Mouse (Mus musculus): ENCODE measurements around the gene Osbpl10. TPM values are rescaled to one million over a fixed set of nuclear protein-coding genes. Genes with fewer than 3 reads are reported as not detected.

The Osbpl10 gene
- polyA plus RNA-seq, 1 experiment from 2014 or later: 2.0 TPM

GRCm38 (mm10) chr9:115134736-115135135, 156.4 kb downstream of the Osbpl10 start:
- Histone ChIP-seq H3K36me3 (ENCODE audit: control insufficient read depth, insufficient read depth, low read length) (no peaks in the 10 kb centered on the region), H3K4me3 (replicated peaks; ENCODE audit: low read depth, low read length) (no peak overlapping the region), H3K4me2 (ENCODE audit: low read length) (no peak overlapping the region), H3K27ac (replicated peaks; ENCODE audit: low read depth, low read length) (no peak overlapping the region), H3K27me3 (ENCODE audit: control insufficient read depth, insufficient read depth, low read length) (no peaks in the 10 kb centered on the region), H3K9me3 (ENCODE audit: control insufficient read depth, low read length) (no peaks in the 10 kb centered on the region), H3K4me1 (ENCODE audit: control insufficient read depth, insufficient read depth, low read length) (no peaks in the 10 kb centered on the region), H3K9ac (replicated peaks; ENCODE audit: low read length) (no peak overlapping the region)
- peak; percentile 30 for DNase-seq
- 36% methylated on average over 4 of the region's 4 CpGs for WGBS
- no peak for ATAC-seq (ENCODE audit: low FRiP score, low TSS enrichment)

- ATAC-seq (ENCODE audit: low FRiP score, low TSS enrichment): no peak
- DNase-seq: no peak
- H3K36me3 ChIP-seq (ENCODE audit: control insufficient read depth, insufficient read depth, low read length): no peaks in the 10 kb centered on the region
- H3K27ac ChIP-seq (replicated peaks; ENCODE audit: low read depth, low read length): no peak overlapping the region
- no peak overlapping the region for H3K4me2 ChIP-seq (ENCODE audit: low read length)
- H3K9ac ChIP-seq (replicated peaks; ENCODE audit: low read length): no peak overlapping the region
- H3K9me3 ChIP-seq (ENCODE audit: control insufficient read depth, low read length): no peaks in the 10 kb centered on the region
- H3K4me1 ChIP-seq (ENCODE audit: control insufficient read depth, insufficient read depth, low read length): no peaks in the 10 kb centered on the region
- H3K4me3 ChIP-seq (replicated peaks; ENCODE audit: low read depth, low read length): no peak overlapping the region
- WGBS: 71% methylated on average over 8 of the region's 8 CpGs
- no peaks in the 10 kb centered on the region for H3K27me3 ChIP-seq (ENCODE audit: control insufficient read depth, insufficient read depth, low read length)
Measured at GRCm38 (mm10) chr9:115135352-115135751, 157.0 kb downstream of the Osbpl10 start.

GRCm38 (mm10) chr9:115137858-115138257, 159.5 kb downstream of the Osbpl10 start:
- DNase-seq (no peak), ATAC-seq (ENCODE audit: low FRiP score, low TSS enrichment) (no peak)
- Histone ChIP-seq H3K36me3 (ENCODE audit: control insufficient read depth, insufficient read depth, low read length) (no peaks in the 10 kb centered on the region), H3K27me3 (ENCODE audit: control insufficient read depth, insufficient read depth, low read length) (no peaks in the 10 kb centered on the region), H3K27ac (replicated peaks; ENCODE audit: low read depth, low read length) (no peak overlapping the region), H3K4me1 (ENCODE audit: control insufficient read depth, insufficient read depth, low read length) (no peaks in the 10 kb centered on the region), H3K4me3 (replicated peaks; ENCODE audit: low read depth, low read length) (no peak overlapping the region), H3K9me3 (ENCODE audit: control insufficient read depth, low read length) (no peaks in the 10 kb centered on the region), H3K9ac (replicated peaks; ENCODE audit: low read length) (no peak overlapping the region), H3K4me2 (ENCODE audit: low read length) (no peak overlapping the region)
- 66% methylated on average over 3 of the region's 3 CpGs for WGBS

GRCm38 (mm10) chr9:115139597-115140332, 161.4 kb downstream of the Osbpl10 start:
- Histone ChIP-seq H3K27me3 (ENCODE audit: control insufficient read depth, insufficient read depth, low read length) (no peaks in the 10 kb centered on the region), H3K4me1 (ENCODE audit: control insufficient read depth, insufficient read depth, low read length) (no peaks in the 10 kb centered on the region), H3K9ac (replicated peaks; ENCODE audit: low read length) (no peak overlapping the region), H3K4me3 (replicated peaks; ENCODE audit: low read depth, low read length) (no peak overlapping the region), H3K27ac (replicated peaks; ENCODE audit: low read depth, low read length) (no peak overlapping the region; the same call in 1 of the 2 replicates), H3K9me3 (ENCODE audit: control insufficient read depth, low read length) (no peaks in the 10 kb centered on the region), H3K36me3 (ENCODE audit: control insufficient read depth, insufficient read depth, low read length) (no peaks in the 10 kb centered on the region), H3K4me2 (ENCODE audit: low read length) (no peak overlapping the region)
- 85% methylated on average over 14 of the region's 14 CpGs for WGBS
- ATAC-seq (ENCODE audit: low FRiP score, low TSS enrichment): no peak
- no peak for DNase-seq

- Histone ChIP-seq H3K9ac (replicated peaks; ENCODE audit: low read length) (no peak overlapping the region), H3K27ac (replicated peaks; ENCODE audit: low read depth, low read length) (no peak overlapping the region), H3K4me1 (ENCODE audit: control insufficient read depth, insufficient read depth, low read length) (no peaks in the 10 kb centered on the region; the same call in 1 of the 2 replicates), H3K36me3 (ENCODE audit: control insufficient read depth, insufficient read depth, low read length) (no peaks in the 10 kb centered on the region), H3K4me3 (replicated peaks; ENCODE audit: low read depth, low read length) (no peak overlapping the region), H3K9me3 (ENCODE audit: control insufficient read depth, low read length) (peaks cover 3% of the 10 kb centered on the region), H3K27me3 (ENCODE audit: control insufficient read depth, insufficient read depth, low read length) (no peaks in the 10 kb centered on the region), H3K4me2 (ENCODE audit: low read length) (no peak overlapping the region)
- ATAC-seq (ENCODE audit: low FRiP score, low TSS enrichment): no peak
- WGBS: 90% methylated on average over 5 of the region's 5 CpGs
- no peak for DNase-seq
Measured at GRCm38 (mm10) chr9:115147141-115147540, 168.8 kb downstream of the Osbpl10 start.

GRCm38 (mm10) chr9:115147586-115148355, 169.4 kb downstream of the Osbpl10 start:
- no peak for ATAC-seq (ENCODE audit: low FRiP score, low TSS enrichment)

GRCm38 (mm10) chr9:115149011-115149756, 170.8 kb downstream of the Osbpl10 start:
- Histone ChIP-seq H3K27me3 (ENCODE audit: control insufficient read depth, insufficient read depth, low read length) (no peaks in the 10 kb centered on the region), H3K4me1 (ENCODE audit: control insufficient read depth, insufficient read depth, low read length) (no peaks in the 10 kb centered on the region; the same call in 1 of the 2 replicates), H3K9ac (replicated peaks; ENCODE audit: low read length) (no peak overlapping the region), H3K9me3 (ENCODE audit: control insufficient read depth, low read length) (peaks cover 3% of the 10 kb centered on the region), H3K36me3 (ENCODE audit: control insufficient read depth, insufficient read depth, low read length) (no peaks in the 10 kb centered on the region), H3K4me3 (replicated peaks; ENCODE audit: low read depth, low read length) (no peak overlapping the region), H3K27ac (replicated peaks; ENCODE audit: low read depth, low read length) (no peak overlapping the region), H3K4me2 (ENCODE audit: low read length) (no peak overlapping the region)
- DNase-seq (no peak), ATAC-seq (ENCODE audit: low FRiP score, low TSS enrichment) (no peak)
- 85% methylated on average over 18 of the region's 18 CpGs for WGBS

More at GRCm38 (mm10) chr9:115147586-115148355, 169.4 kb downstream of the Osbpl10 start:
- Histone ChIP-seq H3K36me3 (ENCODE audit: control insufficient read depth, insufficient read depth, low read length) (no peaks in the 10 kb centered on the region), H3K27me3 (ENCODE audit: control insufficient read depth, insufficient read depth, low read length) (no peaks in the 10 kb centered on the region), H3K4me3 (replicated peaks; ENCODE audit: low read depth, low read length) (no peak overlapping the region), H3K9ac (replicated peaks; ENCODE audit: low read length) (no peak overlapping the region), H3K27ac (replicated peaks; ENCODE audit: low read depth, low read length) (no peak overlapping the region), H3K4me2 (ENCODE audit: low read length) (no peak overlapping the region), H3K4me1 (ENCODE audit: control insufficient read depth, insufficient read depth, low read length) (no peaks in the 10 kb centered on the region; the same call in 1 of the 2 replicates), H3K9me3 (ENCODE audit: control insufficient read depth, low read length) (peaks cover 3% of the 10 kb centered on the region)
- WGBS: 41% methylated on average over 13 of the region's 13 CpGs
- DNase-seq: peak; percentile 61

- Histone ChIP-seq H3K9ac (replicated peaks; ENCODE audit: low read length) (no peak overlapping the region), H3K4me3 (replicated peaks; ENCODE audit: low read depth, low read length) (no peak overlapping the region), H3K4me1 (ENCODE audit: control insufficient read depth, insufficient read depth, low read length) (no peaks in the 10 kb centered on the region), H3K27me3 (ENCODE audit: control insufficient read depth, insufficient read depth, low read length) (no peaks in the 10 kb centered on the region), H3K27ac (replicated peaks; ENCODE audit: low read depth, low read length) (no peak overlapping the region), H3K36me3 (ENCODE audit: control insufficient read depth, insufficient read depth, low read length) (no peaks in the 10 kb centered on the region), H3K4me2 (ENCODE audit: low read length) (no peak overlapping the region), H3K9me3 (ENCODE audit: control insufficient read depth, low read length) (no peaks in the 10 kb centered on the region)
- WGBS: 77% methylated on average over 5 of the region's 5 CpGs
- ATAC-seq (ENCODE audit: low FRiP score, low TSS enrichment) (no peak), DNase-seq (no peak)
Measured at GRCm38 (mm10) chr9:115161591-115161990, 183.2 kb downstream of the Osbpl10 start.
